Mouse (Mus musculus) MEL (cell line): ENCODE measurements at regions not wholly inside any gene's neighbourhood (a gene's known extent, or its start where the extent isn't known, plus 50 kb on each side); places are given as distances from the start of the nearest gene placed in this dataset.

Experiments used
- CTCF ChIP-seq, 3 experiments: IDR thresholded peaks in 2 of 3; conservative IDR thresholded peaks in 1 of 3; 2 replicates each; pipeline ENCODE4 v1.5.1; 2011 to 2012; ENCODE audit warnings: low read length in 3 of 3, low read depth in 2 of 3, mild to moderate bottlenecking in 2 of 3, improper control_type of control experiment in 1 of 3, inconsistent platforms in 1 of 3, mixed read lengths in 1 of 3, moderate library complexity in 1 of 3; ENCODE audit not compliant: control insufficient read depth in 1 of 3, insufficient read depth in 1 of 3, poor library complexity in 1 of 3, severe bottlenecking in 1 of 3
- EP300 ChIP-seq, 2 experiments: IDR thresholded peaks; 2 replicates each; pipeline ENCODE4 v1.6.1; 2011; ENCODE audit warnings: improper control_type of control experiment in 2 of 2, low read length in 2 of 2, low read depth in 1 of 2, mild to moderate bottlenecking in 1 of 2
- HCFC1 ChIP-seq: IDR thresholded peaks from 2 replicates; pipeline ENCODE4 v1.6.1; 2012; ENCODE audit warnings: low read depth, mild to moderate bottlenecking, inconsistent platforms, low read length, improper control_type of control experiment, moderate library complexity
- NELFE ChIP-seq: IDR thresholded peaks from 2 replicates; pipeline ENCODE4 v1.6.1; 2011; ENCODE audit warnings: low read depth, low read length, improper control_type of control experiment

GRCm38 (mm10) chr11:19828959-19829401, 95.2 kb upstream of the Spred2 start:
- TF ChIP-seq CTCF (IDR thresholded peaks at IDR 0.05 in 2 of 3, conservative IDR thresholded peaks at IDR 0.05 in 1 of 3; ENCODE audit: control insufficient read depth in 1 of 3, insufficient read depth in 1 of 3, low read depth in 2 of 3, low read length in 3 of 3, poor library complexity in 1 of 3, severe bottlenecking in 1 of 3): no peak
- no peak for TF ChIP-seq EP300 (IDR thresholded peaks at IDR 0.05; ENCODE audit: low read depth in 1 of 2, low read length in 2 of 2)
- no peak for TF ChIP-seq HCFC1
- TF ChIP-seq NELFE: no peak
